Mouse (Mus musculus) cerebellum, adult 2 months (tissue): ENCODE data around the gene Dppa5a.

Experiments
- CTCF ChIP-seq: fragments of 200-500 bp; IDR thresholded peaks from 2 replicates; pipeline ENCODE4 v1.5.1; 2011; ENCODE audit warnings: low read depth, mild to moderate bottlenecking, control low read depth, low read length, moderate library complexity, borderline replicate concordance; ENCODE audit not compliant: insufficient read depth
- POLR2A ChIP-seq: fragments of 200-500 bp; IDR thresholded peaks from 2 replicates; pipeline ENCODE4 v1.6.1; 2011; ENCODE audit warnings: low read length, control low read depth, borderline replicate concordance; ENCODE audit not compliant: insufficient read depth

DNA sequence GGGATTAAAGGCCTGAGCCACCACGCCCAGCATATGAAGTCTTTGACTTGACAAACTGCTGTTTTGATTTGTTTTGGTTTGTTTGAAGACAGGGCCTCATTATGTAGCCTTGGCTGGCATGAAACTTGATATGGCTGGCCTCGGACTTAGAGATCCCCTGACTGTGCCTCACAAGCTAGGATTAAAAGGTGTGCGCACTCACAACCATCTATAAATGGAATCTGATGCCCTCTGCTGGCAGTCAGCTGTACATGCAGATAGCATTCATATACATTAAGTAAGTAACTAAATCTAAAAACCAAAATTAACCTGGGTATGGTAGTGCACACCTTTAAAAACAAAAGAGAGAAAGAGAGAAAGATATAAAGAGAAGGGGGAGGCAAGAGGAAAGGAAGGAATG is 17.9 kb upstream of the Dppa5a start:
- TF ChIP-seq POLR2A (no peak), CTCF (no peak)
